Mouse (Mus musculus): ENCODE measurements around the gene Tln2. TPM values are rescaled to one million over a fixed set of nuclear protein-coding genes. Genes with fewer than 3 reads are reported as not detected.

Tln2 gene
- total RNA-seq, 2 experiments from 2014 or later = 25.2 to 25.4 TPM

GRCm38 (mm10) chr9:67477445-67477844, 82.1 kb downstream of the Tln2 start:
- DNase-seq = peak in 1 of 2 experiments; percentile 14

GRCm38 (mm10) chr9:67476184-67476583, 83.3 kb downstream of the Tln2 start:
- no peak for DNase-seq

GRCm38 (mm10) chr9:67463440-67464122, 95.9 kb downstream of the Tln2 start:
- DNase-seq = no peak

GRCm38 (mm10) chr9:67441484-67441883, 118.0 kb downstream of the Tln2 start:
- no peak for DNase-seq

- DNase-seq = no peak
Measured at GRCm38 (mm10) chr9:67437511-67437910, 122.0 kb downstream of the Tln2 start.

- no peak for DNase-seq
Measured at GRCm38 (mm10) chr9:67435333-67436154, 124.0 kb downstream of the Tln2 start.

- no peak for DNase-seq
Measured at GRCm38 (mm10) chr9:67429199-67429892, 130.2 kb downstream of the Tln2 start.

- no peak for DNase-seq
Measured at GRCm38 (mm10) chr9:67428306-67429047, 131.0 kb downstream of the Tln2 start.

GRCm38 (mm10) chr9:67426304-67426703, 133.2 kb downstream of the Tln2 start:
- no peak for DNase-seq

GRCm38 (mm10) chr9:67424110-67424509, 135.4 kb downstream of the Tln2 start:
- no peak for DNase-seq

- no peak for DNase-seq
Measured at GRCm38 (mm10) chr9:67418092-67418491, 141.4 kb downstream of the Tln2 start.

- DNase-seq = no peak
Measured at GRCm38 (mm10) chr9:67410667-67411066, 148.8 kb downstream of the Tln2 start.

GRCm38 (mm10) chr9:67404736-67405135, 154.8 kb downstream of the Tln2 start:
- DNase-seq = no peak

- DNase-seq = no peak
Measured at GRCm38 (mm10) chr9:67399563-67399962, 159.9 kb downstream of the Tln2 start.

GRCm38 (mm10) chr9:67397756-67398155, 161.7 kb downstream of the Tln2 start:
- no peak for DNase-seq

- no peak for DNase-seq
Measured at GRCm38 (mm10) chr9:67396446-67396845, 163.1 kb downstream of the Tln2 start.

- DNase-seq = no peak
Measured at GRCm38 (mm10) chr9:67384028-67384590, 175.4 kb downstream of the Tln2 start.

- no peak for DNase-seq
Measured at GRCm38 (mm10) chr9:67380095-67380494, 179.4 kb downstream of the Tln2 start.

- no peak for DNase-seq
Measured at GRCm38 (mm10) chr9:67378772-67379171, 180.7 kb downstream of the Tln2 start.

GRCm38 (mm10) chr9:67368078-67368477, 191.4 kb downstream of the Tln2 start:
- DNase-seq = no peak

GRCm38 (mm10) chr9:67362511-67362910, 197.0 kb downstream of the Tln2 start:
- peak in 1 of 2 experiments; percentile 34 for DNase-seq

- DNase-seq = no peak
Measured at GRCm38 (mm10) chr9:67362053-67362452, 197.4 kb downstream of the Tln2 start.

Data from adrenal gland, postnatal 36 days (tissue).